Mouse (Mus musculus) midbrain, embryonic 15.5 days (tissue): Measurements from ENCODE around the gene Fermt2. TPM values are rescaled to one million over a fixed set of nuclear protein-coding genes. Genes with fewer than 3 reads are reported as not detected.

Experiments used
- ATAC-seq: fragments of 200-750 bp; cut with Nextera tagmentation; replicated peaks from 2 replicates; pipeline ENCODE4 v1.8.0; 2017; ENCODE audit warnings: moderate TSS enrichment
- H3K27ac ChIP-seq: fragments of 300-500 bp; sonication (generic); 2 replicates; pipeline ENCODE4 v1.5.1; 2015; ENCODE audit warnings: mild to moderate bottlenecking, inconsistent platforms
- H3K27me3 ChIP-seq: fragments of 300-500 bp; sonication (generic); replicated peaks from 2 replicates; pipeline ENCODE4 v1.6.1; 2015; ENCODE audit warnings: inconsistent platforms
- H3K36me3 ChIP-seq: fragments of 300-500 bp; sonication (generic); replicated peaks from 2 replicates; pipeline ENCODE4 v1.6.1; 2015; ENCODE audit warnings: inconsistent platforms
- H3K4me1 ChIP-seq: fragments of 300-500 bp; sonication (generic); 2 replicates; pipeline ENCODE4 v1.6.1; 2015; ENCODE audit warnings: inconsistent platforms
- H3K4me2 ChIP-seq: fragments of 300-500 bp; sonication (generic); 2 replicates; pipeline ENCODE4 v1.6.1; 2015; ENCODE audit warnings: inconsistent platforms, mild to moderate bottlenecking, moderate library complexity
- H3K4me3 ChIP-seq: fragments of 300-500 bp; sonication (generic); 2 replicates; pipeline ENCODE4 v1.5.1; 2015; ENCODE audit warnings: mild to moderate bottlenecking, inconsistent platforms
- H3K9ac ChIP-seq: fragments of 300-500 bp; sonication (generic); 2 replicates; pipeline ENCODE4 v1.6.1; 2015; ENCODE audit warnings: mild to moderate bottlenecking, inconsistent platforms
- H3K9me3 ChIP-seq: fragments of 300-500 bp; sonication (generic); 2 replicates; pipeline ENCODE4 v1.6.1; 2016; ENCODE audit warnings: inconsistent platforms
- WGBS: fragments of 180-500 bp; shearing (Covaris S2); methylation state at CpG from one replicate; pipeline ENCODE4 v1.1.7; 2015; ENCODE audit warnings: mixed read lengths; 5-methylcytosine and 5-hydroxymethylcytosine counted together
- polyA plus RNA-seq: library from polyadenylated mRNA; unstranded; fragments of >200 nt; fragmentation: Nextera tagmentation; extraction: Ambion mirVana; gene quantifications from 2 replicates; pipeline ENCODE4 v1.2.1, GENCODE M21; 2015

Gene Fermt2
- polyA plus RNA-seq, 1 experiment from 2014 or later: 55.3 TPM

DNA sequence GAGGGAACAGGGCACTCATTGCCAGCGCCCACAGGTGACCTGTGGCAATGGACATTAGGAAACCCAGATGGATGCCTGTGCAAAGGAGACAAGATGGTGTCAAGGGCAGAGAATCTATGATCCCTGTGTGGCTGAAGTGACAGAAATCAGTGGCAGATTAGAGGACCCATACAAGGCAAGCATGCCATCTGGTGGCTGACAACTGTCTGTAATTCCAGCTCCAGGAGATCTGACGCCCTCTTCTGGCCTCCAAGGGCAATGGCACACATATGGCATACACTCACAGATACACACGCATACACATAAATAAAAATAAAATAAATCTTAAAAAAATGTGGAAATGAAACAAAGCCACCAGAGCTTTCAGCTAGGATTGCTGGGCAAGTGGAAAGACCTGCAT, 18.2 kb upstream of the Fermt2 start:
- Histone ChIP-seq H3K9me3 (no peaks in the 10 kb centered on the region), H3K4me2 (no peak overlapping the region), H3K4me3 (no peak overlapping the region), H3K36me3 (no peaks in the 10 kb centered on the region), H3K4me1 (no peaks in the 10 kb centered on the region), H3K27me3 (no peaks in the 10 kb centered on the region), H3K27ac (no peak overlapping the region), H3K9ac (no peak overlapping the region)
- WGBS: 77% methylated on average over 3 of the region's 3 CpGs
- ATAC-seq: no peak

DNA sequence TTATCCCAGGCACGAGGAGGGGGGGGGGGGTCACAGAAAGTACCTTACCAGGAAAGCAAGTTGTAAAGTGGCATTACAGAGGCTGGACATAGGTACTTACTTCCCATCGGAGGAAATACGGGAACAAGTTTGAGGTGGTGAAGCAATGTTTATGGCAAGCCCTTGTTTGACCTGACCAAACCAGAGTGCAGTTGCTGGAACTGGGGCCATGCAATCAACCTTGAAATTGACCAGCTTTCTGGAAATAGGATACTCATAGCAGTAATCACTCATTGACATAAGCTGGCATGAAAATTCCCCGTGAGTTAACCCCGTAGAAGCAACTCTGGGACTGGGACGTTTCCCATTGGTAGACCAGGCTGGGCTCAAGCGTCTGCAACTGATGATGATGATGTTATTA, 15.0 kb upstream of the Fermt2 start:
- no peak for ATAC-seq
- H3K36me3 ChIP-seq: no peaks in the 10 kb centered on the region
- H3K27me3 ChIP-seq: no peaks in the 10 kb centered on the region
- no peak overlapping the region for H3K27ac ChIP-seq
- H3K9me3 ChIP-seq: no peaks in the 10 kb centered on the region
- H3K4me2 ChIP-seq: no peak overlapping the region
- H3K4me3 ChIP-seq: no peak overlapping the region
- H3K9ac ChIP-seq: no peak overlapping the region
- 88% methylated on average over 7 of the region's 7 CpGs for WGBS
- H3K4me1 ChIP-seq: peaks cover 4% of the 10 kb centered on the region; the same call in 1 of the 2 replicates

DNA sequence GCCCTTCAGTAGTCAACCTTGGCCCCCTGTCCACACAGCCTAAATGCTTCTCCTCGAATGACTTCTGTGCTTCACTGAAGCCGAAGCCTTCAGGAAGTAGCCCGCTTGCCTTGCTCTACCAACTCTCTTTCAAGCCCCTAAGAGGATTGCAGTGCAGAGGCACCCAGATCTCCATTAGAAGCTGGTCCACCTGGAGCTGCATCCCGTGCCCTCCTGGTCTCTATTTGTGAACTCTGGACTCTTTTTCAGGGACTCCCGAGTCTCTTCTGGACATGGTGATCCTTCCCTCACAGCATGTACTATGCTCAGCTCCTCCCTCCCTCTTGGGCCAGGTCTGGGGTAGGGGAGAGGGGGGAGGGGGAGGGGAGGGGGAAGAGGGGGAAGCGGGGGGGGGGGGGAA, 14.1 kb upstream of the Fermt2 start:
- 77% methylated on average over 5 of the region's 6 CpGs for WGBS

DNA sequence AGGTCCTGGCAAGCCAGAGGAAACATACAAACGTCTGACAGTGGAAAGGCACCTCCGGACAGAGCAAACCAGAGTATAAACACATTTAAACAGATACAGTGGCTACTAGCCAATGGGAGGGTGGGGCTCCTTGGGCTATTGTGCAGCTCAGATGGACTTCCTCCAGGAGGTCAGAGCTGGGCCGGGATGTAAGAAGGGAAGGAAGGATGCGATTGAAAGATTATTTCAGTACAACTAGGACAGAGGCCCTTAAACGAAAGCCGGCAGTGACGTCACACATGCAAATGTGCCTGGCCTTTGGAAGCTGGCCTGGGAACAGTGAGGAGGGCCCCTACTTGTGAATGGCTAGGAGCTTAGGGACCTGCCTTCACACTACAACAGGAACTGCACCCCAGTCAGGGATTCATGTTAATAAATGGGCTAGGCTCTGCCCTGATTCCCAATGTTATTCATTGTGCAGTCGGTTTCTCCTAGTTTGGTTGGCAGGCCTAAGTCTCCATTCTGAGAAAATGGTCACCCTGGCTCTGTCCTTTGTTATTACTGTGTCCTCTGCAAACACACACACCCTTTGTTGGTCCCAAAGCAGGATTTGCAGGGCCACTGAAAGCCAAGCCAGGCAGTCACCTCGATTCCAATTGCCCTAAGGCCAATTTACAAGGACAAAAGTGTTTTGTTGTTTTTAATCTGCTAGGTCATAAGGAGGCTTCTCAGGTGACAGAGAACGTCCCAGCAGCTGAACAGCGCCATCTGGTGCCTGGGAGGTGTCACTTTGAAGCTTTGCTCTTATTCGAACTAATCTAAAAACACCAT, 9.9 kb upstream of the Fermt2 start:
- no peak overlapping the region for H3K4me3 ChIP-seq
- H3K4me2 ChIP-seq: no peak overlapping the region
- no peaks in the 10 kb centered on the region for H3K27me3 ChIP-seq
- no peaks in the 10 kb centered on the region for H3K9me3 ChIP-seq
- H3K4me1 ChIP-seq: peaks cover 4% of the 10 kb centered on the region; the same call in 1 of the 2 replicates
- H3K9ac ChIP-seq: no peak overlapping the region
- peak overlapping the region; percentile 58 for H3K27ac ChIP-seq
- peak; percentile 79 for ATAC-seq
- WGBS: 37% methylated on average over 12 of the region's 12 CpGs
- no peaks in the 10 kb centered on the region for H3K36me3 ChIP-seq

More for the DNA sequence above, 14.1 kb upstream of the Fermt2 start:
- no peak for ATAC-seq
- H3K36me3 ChIP-seq: no peaks in the 10 kb centered on the region
- no peak overlapping the region for H3K4me3 ChIP-seq
- H3K9me3 ChIP-seq: no peaks in the 10 kb centered on the region
- H3K4me2 ChIP-seq: no peak overlapping the region
- H3K4me1 ChIP-seq: peaks cover 4% of the 10 kb centered on the region; the same call in 1 of the 2 replicates
- H3K27ac ChIP-seq: no peak overlapping the region
- H3K27me3 ChIP-seq: no peaks in the 10 kb centered on the region
- no peak overlapping the region for H3K9ac ChIP-seq

DNA sequence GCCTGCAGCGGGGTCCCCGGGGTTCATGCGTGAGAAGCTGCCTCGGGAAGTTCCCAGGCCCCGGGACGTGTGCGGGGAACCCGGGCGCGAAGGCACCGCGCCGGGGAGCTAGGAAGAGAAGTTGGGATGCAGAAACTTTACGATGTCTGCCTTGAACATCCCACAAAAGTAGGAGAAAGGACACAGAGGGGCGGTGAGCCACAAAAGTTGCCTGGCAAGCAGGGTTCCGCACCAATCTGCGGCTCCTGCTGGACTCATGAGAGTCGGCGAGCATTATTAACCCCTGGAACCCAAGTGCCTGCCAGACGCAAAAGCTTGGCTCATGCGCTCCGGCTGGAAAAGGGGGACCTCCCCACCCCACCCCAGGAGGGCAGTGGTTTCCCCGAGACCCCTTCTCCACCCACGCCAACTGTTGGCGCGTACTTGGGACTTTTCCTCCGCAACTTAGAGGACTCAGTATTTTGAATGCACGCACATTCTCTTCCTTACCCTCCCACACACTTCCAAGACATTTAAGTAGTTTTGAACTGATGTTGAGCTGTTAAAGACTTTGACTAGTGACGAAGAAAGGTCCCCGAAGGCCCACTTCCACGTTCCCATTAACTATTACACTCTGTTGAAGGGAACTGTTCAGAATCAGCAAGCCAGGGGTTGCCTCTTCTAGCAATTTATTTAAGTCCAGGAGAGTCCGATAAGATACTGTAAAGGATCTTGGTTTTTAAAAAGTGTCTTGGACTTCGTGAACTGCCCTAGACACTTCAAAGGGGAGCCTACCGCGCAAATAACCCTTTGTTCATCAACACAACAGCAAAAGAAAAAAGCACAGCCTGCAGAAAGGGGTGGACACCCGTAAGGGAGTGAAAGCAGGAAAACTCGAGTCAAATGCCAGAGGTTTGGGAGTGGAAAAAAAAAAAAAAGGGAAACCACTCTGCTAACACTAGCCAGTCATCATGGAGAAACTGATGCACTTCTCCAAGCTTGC, 737 bp upstream of the Fermt2 start:
- no peak; the same call in 1 of the 2 replicates for ATAC-seq
- Histone ChIP-seq H3K4me1 (peaks cover 30% of the 10 kb centered on the region), H3K9me3 (no peaks in the 10 kb centered on the region), H3K4me2 (peak overlapping the region; percentile 75), H3K4me3 (peak overlapping the region; percentile 81), H3K27me3 (no peaks in the 10 kb centered on the region), H3K9ac (peak overlapping the region; percentile 61), H3K36me3 (no peaks in the 10 kb centered on the region), H3K27ac (peak overlapping the region; percentile 92)
- 1% methylated on average over 37 of the region's 37 CpGs for WGBS

DNA sequence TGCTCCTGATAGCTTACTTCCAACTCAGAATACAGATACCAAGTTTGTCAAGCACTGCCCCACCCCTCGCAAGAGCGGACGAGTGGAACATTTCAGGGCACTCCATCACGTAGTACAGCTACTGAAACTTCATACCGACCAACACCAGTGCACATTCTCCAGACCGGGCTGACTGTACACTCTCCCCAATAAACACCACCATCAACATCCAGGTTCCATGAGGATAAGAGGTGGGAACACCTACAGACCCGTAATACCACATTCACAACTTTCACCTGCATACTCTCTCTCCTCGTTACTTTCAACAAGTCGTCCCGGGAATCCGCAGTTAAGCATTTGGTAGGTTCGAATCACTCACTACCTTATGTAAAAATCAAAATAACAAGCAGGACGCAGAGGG, 1.1 kb downstream of the Fermt2 start:
- Histone ChIP-seq H3K27ac (peak overlapping the region; percentile 92; the same call in 1 of the 2 replicates), H3K4me1 (peaks cover 30% of the 10 kb centered on the region), H3K27me3 (no peaks in the 10 kb centered on the region), H3K36me3 (no peaks in the 10 kb centered on the region), H3K4me3 (peak overlapping the region; percentile 81), H3K9ac (peak overlapping the region; percentile 61), H3K4me2 (peak overlapping the region; percentile 75), H3K9me3 (no peaks in the 10 kb centered on the region)
- under 1% methylated on average over 13 of the region's 13 CpGs for WGBS
- peak; percentile 35 for ATAC-seq

DNA sequence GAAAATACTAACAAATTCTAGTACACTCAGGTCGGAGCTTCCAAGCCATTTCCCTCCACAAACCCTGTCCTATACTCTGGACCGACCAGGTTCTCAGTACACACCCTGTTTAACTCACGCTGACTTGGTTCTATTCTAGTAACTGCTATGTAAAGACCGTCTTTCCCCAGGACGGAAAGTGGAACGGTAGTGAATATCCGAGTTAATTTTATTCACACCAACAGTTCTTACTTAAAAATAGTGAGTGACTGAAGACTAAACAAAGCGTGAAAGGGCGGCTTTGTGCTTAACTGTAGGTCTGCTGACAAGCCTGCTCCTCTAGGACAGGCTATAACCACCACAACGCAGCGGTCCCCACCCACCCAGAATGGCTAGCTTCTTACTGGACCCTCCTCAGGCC, 14.1 kb downstream of the Fermt2 start:
- H3K27me3 ChIP-seq: no peaks in the 10 kb centered on the region
- no peak overlapping the region for H3K4me2 ChIP-seq
- H3K4me3 ChIP-seq: no peak overlapping the region
- no peaks in the 10 kb centered on the region for H3K36me3 ChIP-seq
- H3K9me3 ChIP-seq: no peaks in the 10 kb centered on the region
- no peak overlapping the region for H3K27ac ChIP-seq
- ATAC-seq: no peak
- no peaks in the 10 kb centered on the region for H3K4me1 ChIP-seq
- WGBS: 80% methylated on average over 11 of the region's 11 CpGs
- no peak overlapping the region for H3K9ac ChIP-seq

DNA sequence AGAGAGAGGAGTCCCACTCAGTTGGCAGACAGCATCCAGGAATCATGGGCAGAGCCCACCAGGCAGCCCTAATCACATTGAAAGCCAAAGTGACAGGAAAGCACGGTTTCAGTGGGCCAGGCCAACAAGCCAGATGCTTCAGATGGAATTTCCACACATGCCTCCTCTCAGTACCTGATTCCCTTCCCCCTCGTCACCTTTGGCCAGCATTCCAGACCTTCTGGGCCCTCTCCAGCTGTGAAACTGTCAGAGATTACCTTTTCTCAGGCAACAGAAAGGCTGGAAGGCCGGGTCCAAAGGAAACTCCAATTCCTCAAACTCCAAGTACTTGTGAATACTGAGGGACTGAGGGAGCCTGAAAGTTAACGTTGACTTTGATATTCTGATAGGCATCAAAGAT, 19.1 kb downstream of the Fermt2 start:
- H3K27ac ChIP-seq: no peak overlapping the region
- H3K4me3 ChIP-seq: no peak overlapping the region
- H3K36me3 ChIP-seq: no peaks in the 10 kb centered on the region

DNA sequence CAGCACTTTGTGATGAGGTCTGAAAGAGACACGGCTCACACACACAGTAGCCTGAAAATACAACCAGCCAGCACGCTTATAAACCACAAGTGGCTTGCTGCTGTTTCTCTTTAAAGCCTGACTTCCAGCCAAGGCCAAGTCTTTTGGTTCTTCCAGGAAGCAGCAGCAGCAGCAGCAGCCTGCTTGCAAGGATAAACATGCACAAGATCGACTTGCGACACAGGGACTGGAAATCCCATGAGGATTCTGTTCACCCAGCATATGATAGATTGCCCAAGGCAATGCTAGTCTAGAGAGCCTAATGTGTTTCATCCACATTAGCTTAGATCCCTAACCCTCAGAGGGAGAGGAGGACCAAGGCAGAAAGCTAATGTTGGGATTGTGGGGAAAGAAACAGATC, 22.0 kb downstream of the Fermt2 start:
- no peak overlapping the region for H3K9ac ChIP-seq
- 0 out of 2 replicates have a peak overlapping the region, but pooled peaks have one; percentile 1 for H3K27ac ChIP-seq

More for the DNA sequence above, 19.1 kb downstream of the Fermt2 start:
- H3K4me2 ChIP-seq: no peak overlapping the region
- H3K9ac ChIP-seq: no peak overlapping the region
- no peaks in the 10 kb centered on the region for H3K27me3 ChIP-seq
- WGBS: 52% methylated on average over 4 of the region's 4 CpGs
- no peak for ATAC-seq
- H3K9me3 ChIP-seq: no peaks in the 10 kb centered on the region
- H3K4me1 ChIP-seq: peaks cover 21% of the 10 kb centered on the region

DNA sequence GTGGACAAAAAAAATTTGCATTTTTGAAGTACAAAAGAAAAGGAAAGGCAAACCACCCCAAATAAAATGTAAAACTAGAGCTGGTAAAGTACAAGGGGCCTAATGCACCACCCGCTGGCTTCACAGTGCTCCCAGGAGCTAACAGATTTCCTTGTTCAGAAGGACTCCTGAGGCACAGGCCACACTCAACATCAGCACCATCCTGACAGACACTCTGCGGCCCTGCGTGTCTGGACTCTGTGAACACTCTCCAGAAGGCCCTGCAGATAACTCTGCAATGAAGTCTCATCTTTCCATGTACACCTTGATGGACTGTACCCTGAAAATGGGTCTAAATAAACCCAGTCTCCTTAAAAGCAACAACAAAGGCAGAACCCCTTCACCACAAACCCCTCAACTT, 22.5 kb downstream of the Fermt2 start:
- Histone ChIP-seq H3K4me2 (no peak overlapping the region), H3K27me3 (no peaks in the 10 kb centered on the region), H3K4me3 (no peak overlapping the region), H3K9me3 (no peaks in the 10 kb centered on the region), H3K9ac (no peak overlapping the region), H3K4me1 (peaks cover 21% of the 10 kb centered on the region), H3K27ac (peak overlapping the region; percentile 62; the same call in 1 of the 2 replicates), H3K36me3 (no peaks in the 10 kb centered on the region)
- 0 out of 2 replicates have a peak, but pooled peaks have one; percentile 23 for ATAC-seq
- WGBS: 65% methylated on average over 3 of the region's 3 CpGs

More for the DNA sequence above, 22.0 kb downstream of the Fermt2 start:
- Histone ChIP-seq H3K27me3 (no peaks in the 10 kb centered on the region), H3K4me1 (peaks cover 21% of the 10 kb centered on the region), H3K4me3 (no peak overlapping the region), H3K9me3 (no peaks in the 10 kb centered on the region), H3K36me3 (no peaks in the 10 kb centered on the region), H3K4me2 (no peak overlapping the region)
- no peak for ATAC-seq
- WGBS: 49% methylated on average over 4 of the region's 4 CpGs

DNA sequence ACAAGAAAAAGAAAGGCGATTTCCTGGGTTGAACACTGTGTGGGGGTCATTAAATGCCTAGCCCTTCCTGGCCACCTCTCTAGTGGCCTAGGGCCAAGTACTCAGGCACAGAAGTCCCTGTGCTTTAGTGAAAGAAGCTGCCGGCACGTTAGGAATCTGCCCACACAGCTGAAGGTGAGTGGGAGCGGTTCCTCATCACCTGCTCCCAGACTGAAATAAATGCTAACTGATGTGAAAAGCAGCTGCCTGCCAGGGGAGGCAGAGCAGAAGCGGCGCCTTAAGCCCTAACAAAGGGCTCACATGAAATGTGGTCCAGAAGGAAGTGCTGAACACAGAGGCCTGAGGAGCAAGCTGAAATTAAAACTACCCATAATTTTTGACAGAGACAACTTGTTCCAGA, 22.9 kb downstream of the Fermt2 start:
- 28% methylated on average over 6 of the region's 6 CpGs for WGBS
- ATAC-seq: peak; percentile 63

DNA sequence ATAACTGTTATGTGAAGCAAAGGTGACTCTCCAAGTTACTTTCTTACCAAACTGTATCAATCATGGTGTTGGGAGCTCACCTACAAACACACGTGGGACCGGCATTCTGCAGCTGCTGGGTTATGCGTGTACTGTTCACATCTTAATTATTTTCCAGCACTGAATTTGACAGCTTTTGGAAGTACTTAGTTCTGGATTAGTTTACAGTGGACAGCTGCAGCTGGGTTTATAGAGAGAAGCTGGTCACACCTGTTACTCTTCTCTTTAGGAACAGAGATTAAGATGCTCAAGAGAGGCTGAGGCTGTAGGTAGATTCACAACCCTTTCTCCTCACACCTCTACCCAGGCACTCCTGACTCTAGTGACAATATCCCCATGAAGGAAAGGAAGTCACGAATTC, 23.8 kb downstream of the Fermt2 start:
- Histone ChIP-seq H3K27me3 (no peaks in the 10 kb centered on the region), H3K4me3 (no peak overlapping the region), H3K9me3 (no peaks in the 10 kb centered on the region), H3K36me3 (no peaks in the 10 kb centered on the region), H3K4me2 (no peak overlapping the region), H3K27ac (no peak overlapping the region), H3K9ac (no peak overlapping the region), H3K4me1 (peaks cover 21% of the 10 kb centered on the region)
- ATAC-seq: no peak
- 88% methylated on average over 4 of the region's 4 CpGs for WGBS

More for the DNA sequence above, 22.9 kb downstream of the Fermt2 start:
- no peak overlapping the region for H3K4me2 ChIP-seq
- H3K4me3 ChIP-seq: no peak overlapping the region
- H3K27ac ChIP-seq: peak overlapping the region; percentile 62
- H3K9me3 ChIP-seq: no peaks in the 10 kb centered on the region
- no peak overlapping the region for H3K9ac ChIP-seq
- peaks cover 21% of the 10 kb centered on the region for H3K4me1 ChIP-seq
- no peaks in the 10 kb centered on the region for H3K27me3 ChIP-seq
- H3K36me3 ChIP-seq: no peaks in the 10 kb centered on the region
